Mouse (Mus musculus) thymus, postnatal 36 days (tissue): ENCODE data around the gene Rassf3.
A peak's percentile ranks its signal among the peaks of the same experiment; 100 is the strongest.

Source experiments
- DNase-seq, 2 experiments: peaks; one replicate each; pipeline ENCODE4 v3.0.0; 2022; ENCODE audit warnings: mixed read lengths in 2 of 2

Rassf3 gene

GRCm38 (mm10) chr10:121395542-121396176 is 80.5 kb downstream of the Rassf3 start:
- DNase-seq, result no peak

- no peak for DNase-seq
Measured at GRCm38 (mm10) chr10:121394789-121395325, 81.3 kb downstream of the Rassf3 start.

GRCm38 (mm10) chr10:121394270-121394669 is 81.9 kb downstream of the Rassf3 start:
- DNase-seq, result no peak

GRCm38 (mm10) chr10:121391901-121392300 is 84.2 kb downstream of the Rassf3 start:
- DNase-seq, result no peak

GRCm38 (mm10) chr10:121390602-121391001 is 85.5 kb downstream of the Rassf3 start:
- DNase-seq, result no peak

- DNase-seq, result no peak
Measured at GRCm38 (mm10) chr10:121386347-121386746, 89.8 kb downstream of the Rassf3 start.

- no peak for DNase-seq
Measured at GRCm38 (mm10) chr10:121385695-121386094, 90.5 kb downstream of the Rassf3 start.

- no peak for DNase-seq
Measured at GRCm38 (mm10) chr10:121384710-121385109, 91.4 kb downstream of the Rassf3 start.

GRCm38 (mm10) chr10:121381280-121381679 is 94.9 kb downstream of the Rassf3 start:
- DNase-seq, result no peak

- no peak for DNase-seq
Measured at GRCm38 (mm10) chr10:121379387-121379786, 96.8 kb downstream of the Rassf3 start.

- no peak for DNase-seq
Measured at GRCm38 (mm10) chr10:121376530-121377271, 99.4 kb downstream of the Rassf3 start.

- no peak for DNase-seq
Measured at GRCm38 (mm10) chr10:121375649-121376493, 100.3 kb downstream of the Rassf3 start.

- no peak for DNase-seq
Measured at GRCm38 (mm10) chr10:121374693-121375620, 101.2 kb downstream of the Rassf3 start.

- no peak for DNase-seq
Measured at GRCm38 (mm10) chr10:121374013-121374412, 102.1 kb downstream of the Rassf3 start.

GRCm38 (mm10) chr10:121370777-121371176 is 105.4 kb downstream of the Rassf3 start:
- DNase-seq, result no peak

- no peak for DNase-seq
Measured at GRCm38 (mm10) chr10:121368783-121369465, 107.2 kb downstream of the Rassf3 start.

- DNase-seq, result no peak
Measured at GRCm38 (mm10) chr10:121367780-121368179, 108.4 kb downstream of the Rassf3 start.

GRCm38 (mm10) chr10:121367271-121367670 is 108.9 kb downstream of the Rassf3 start:
- no peak for DNase-seq

- no peak for DNase-seq
Measured at GRCm38 (mm10) chr10:121365781-121366272, 110.3 kb downstream of the Rassf3 start.

- DNase-seq, result peak; percentile 79 to 80
Measured at GRCm38 (mm10) chr10:121364801-121365564, 111.2 kb downstream of the Rassf3 start, which contains the start of gene Gns. Gene Gns (plus strand): TSS chr10:121365090.
